Mouse (Mus musculus) C3H10T1/2 (cell line): ENCODE data around the gene 2610002M06Rik. TPM values are rescaled to one million over a fixed set of nuclear protein-coding genes. Genes with fewer than 3 reads are reported as not detected.

Experiments used
- polyA plus RNA-seq, 2 experiments: library from polyadenylated mRNA; unstranded; fragments of >200 nt; fragmentation: generic; extraction: Trizol; gene quantifications; one replicate each; pipeline ENCODE4 v1.2.1; 2012; ENCODE audit warnings: missing spikeins in 2 of 2

The 2610002M06Rik gene
- polyA plus RNA-seq, result 1 to 10 TPM in 1 of 2 experiments, under 1 TPM in 1; 0.50 to 3.9 TPM

DNA sequence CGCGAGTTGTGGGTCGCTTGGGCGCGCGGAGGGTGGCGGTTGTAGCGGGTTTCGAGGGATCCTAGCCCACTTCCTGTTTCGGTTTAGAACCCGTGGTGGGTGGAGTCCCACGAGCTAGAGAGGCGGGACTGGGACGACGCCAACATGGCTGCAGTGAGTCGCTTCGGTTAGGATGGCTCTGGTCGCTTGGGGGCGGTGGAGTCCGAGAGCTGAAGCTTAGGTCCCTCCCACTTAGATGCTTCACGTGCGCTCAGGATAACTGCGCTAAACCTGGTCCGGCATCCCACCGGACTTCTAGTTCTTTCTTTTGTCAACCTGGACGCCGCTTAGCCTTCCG lies at the start of gene 2610002M06Rik:
Gene 2610002M06Rik (minus strand): TSS at position 117 of the 337 bp plus-strand sequence.

DNA sequence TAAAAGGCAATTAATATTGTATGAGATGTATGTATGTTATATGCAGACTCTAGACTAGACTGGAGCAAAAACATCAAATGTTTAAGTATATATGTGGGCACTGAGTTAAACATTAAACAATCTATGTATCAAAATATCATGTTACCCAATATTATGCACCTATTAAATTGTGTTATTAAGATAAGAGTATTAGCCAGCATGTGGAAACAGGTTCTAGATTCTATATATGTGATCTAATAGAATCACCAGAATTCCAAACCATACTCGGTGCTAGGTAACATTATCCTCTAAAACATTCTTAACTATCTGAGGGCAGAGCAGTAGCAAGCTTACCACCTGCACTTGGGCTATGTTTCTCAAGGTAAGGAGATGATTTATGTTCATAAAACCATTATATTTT lies 23.8 kb downstream of the 2610002M06Rik start, which contains the start of gene Tent5d:
Gene Tent5d (plus strand): TSS at position 301 of the 400 bp plus-strand sequence.

Other genes starting within 250 kb of the 2610002M06Rik start
- not detected for gene Tbx22, start 148.4 kb downstream of the 2610002M06Rik start, polyA plus RNA-seq
- not detected for gene Tent5d, start 23.7 kb downstream of the 2610002M06Rik start, polyA plus RNA-seq
- gene Gm732, start 132.1 kb upstream of the 2610002M06Rik start, polyA plus RNA-seq, result not detected